Mouse (Mus musculus) thymus, postnatal 36 days (tissue): Measurements from ENCODE around the gene Irs2.

ENCODE experiments used
- DNase-seq, 2 experiments: peaks; one replicate each; pipeline ENCODE4 v3.0.0; 2022; ENCODE audit warnings: mixed read lengths in 2 of 2

Gene Irs2

DNA sequence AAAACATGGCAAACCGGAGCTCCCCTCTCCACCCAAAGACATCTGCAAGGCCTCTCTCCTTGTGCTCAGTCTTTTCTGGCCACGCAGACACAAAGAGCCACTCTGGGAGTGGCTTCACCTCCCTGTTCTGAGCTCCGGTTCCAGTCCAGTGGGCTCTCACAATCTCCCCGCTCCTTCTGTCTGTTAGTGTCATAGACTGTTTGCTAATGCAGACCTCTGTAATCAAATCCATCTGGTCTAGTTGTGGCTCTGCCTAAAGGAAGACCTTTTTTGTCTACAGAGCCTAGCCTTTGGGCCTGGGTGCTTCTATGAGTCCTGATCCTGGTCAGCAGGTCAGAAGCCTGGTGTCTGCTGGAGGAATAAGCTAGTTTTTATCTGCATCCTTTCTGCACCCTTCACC is 56.7 kb downstream of the Irs2 start:
- DNase-seq = no peak

DNA sequence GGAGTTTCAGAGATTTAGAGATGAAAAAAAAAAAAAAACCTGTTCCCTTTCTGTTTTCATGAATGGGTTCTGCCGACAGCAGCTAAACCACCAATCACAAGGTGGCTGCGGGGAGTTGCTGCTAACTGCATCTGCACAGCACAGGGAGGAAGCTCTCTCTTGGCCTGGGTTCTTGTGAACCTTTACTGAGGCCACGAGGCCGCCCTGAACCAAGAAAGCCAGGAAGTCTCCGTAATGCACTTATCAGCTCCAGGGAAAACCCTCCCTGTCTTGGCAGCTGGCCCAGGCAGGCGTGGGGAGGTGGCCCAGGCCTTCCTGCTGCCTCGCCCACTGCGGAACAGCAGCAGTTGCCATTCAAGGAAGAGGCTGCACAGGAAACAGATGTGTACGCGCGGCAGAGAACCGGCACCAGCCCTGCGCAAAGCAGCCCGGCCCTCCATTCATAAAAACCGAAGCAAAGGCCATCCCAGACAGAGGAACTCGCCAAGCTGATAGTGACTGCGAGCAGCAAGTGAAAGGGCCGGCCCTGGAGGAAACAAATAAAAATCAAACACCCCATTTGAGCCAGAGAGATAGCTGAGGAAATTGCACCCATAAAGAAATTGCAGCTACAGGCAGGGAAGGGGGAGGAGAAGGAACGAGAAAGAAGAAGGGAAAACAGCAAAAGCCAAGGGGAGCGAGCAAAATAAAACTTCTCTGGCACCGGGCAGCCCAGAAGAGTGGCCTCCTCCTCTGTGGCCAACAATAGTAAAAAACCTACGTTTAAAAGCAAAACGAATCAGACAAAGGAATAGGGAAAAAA is 62.1 kb downstream of the Irs2 start:
- DNase-seq = peak; percentile 83 to 84

- DNase-seq = no peak
Measured at GRCm38 (mm10) chr8:10945490-10945889, 62.8 kb downstream of the Irs2 start.

- no peak for DNase-seq
Measured at GRCm38 (mm10) chr8:10943314-10944060, 64.8 kb downstream of the Irs2 start.

GRCm38 (mm10) chr8:10939883-10940282 is 68.4 kb downstream of the Irs2 start:
- DNase-seq = no peak

GRCm38 (mm10) chr8:10939210-10939782 is 69.0 kb downstream of the Irs2 start:
- no peak for DNase-seq

GRCm38 (mm10) chr8:10938284-10938683 is 70.0 kb downstream of the Irs2 start:
- DNase-seq = peak in 1 of 2 experiments; percentile 22

DNA sequence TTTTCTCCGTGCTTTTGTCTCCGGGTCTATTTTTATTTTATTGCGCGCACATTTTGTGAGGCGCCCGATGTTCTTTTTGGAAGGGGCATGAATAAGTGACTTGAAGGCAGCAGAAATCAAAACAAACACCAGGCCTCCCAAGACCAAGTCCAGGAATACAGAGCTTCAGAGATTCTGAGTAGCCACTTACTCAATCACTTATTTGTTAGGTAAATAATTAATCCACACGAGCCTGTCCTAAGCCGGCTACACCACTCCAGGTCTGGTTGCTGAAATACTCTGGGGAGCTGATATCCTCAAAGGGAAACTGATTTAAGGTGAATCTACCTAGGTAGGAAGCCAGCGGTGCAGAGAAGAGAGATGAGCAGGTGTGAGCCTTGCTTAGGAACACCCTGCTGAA is 71.6 kb downstream of the Irs2 start:
- DNase-seq = no peak

DNA sequence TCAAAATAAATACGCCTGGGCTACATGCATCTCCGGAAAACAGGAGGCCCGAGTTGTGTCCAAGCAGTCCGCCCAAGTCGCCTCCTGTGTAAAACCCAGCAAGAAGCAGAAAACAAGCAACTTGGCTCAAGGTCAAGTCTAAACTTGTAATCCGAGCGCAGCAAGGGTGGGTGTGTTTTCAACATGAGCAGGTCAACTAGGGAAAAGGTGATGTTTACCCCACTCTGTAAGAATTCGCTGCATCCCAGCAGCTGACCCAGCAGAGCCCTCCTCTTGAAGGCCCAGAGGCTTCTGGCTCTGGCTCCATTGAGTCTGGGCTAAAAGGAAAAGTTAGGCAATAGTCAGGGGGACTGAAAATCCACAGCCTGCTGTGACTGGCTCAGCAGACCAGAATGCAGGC is 73.0 kb downstream of the Irs2 start:
- DNase-seq = no peak
